Mouse (Mus musculus): ENCODE measurements around the gene Gm32742. TPM values are rescaled to one million over a fixed set of nuclear protein-coding genes. Genes with fewer than 3 reads are reported as not detected.

Gene Gm32742
- polyA plus RNA-seq, 1 experiment = 0.12 TPM

Other genes with a start within 250 kb of the Gm32742 start
- 80.9 and 88.1 TPM in 2 replicates for gene Sik2, start 156.4 kb downstream of the Gm32742 start, polyA plus RNA-seq (2012; rRNA removed)
- gene Btg4, start 104.6 kb downstream of the Gm32742 start, polyA plus RNA-seq (2012; rRNA removed) = not detected in 2 replicates
- gene Layn, start 88.4 kb downstream of the Gm32742 start, polyA plus RNA-seq (2012; rRNA removed) = 2.9 and 3.0 TPM in 2 replicates
- 0.53 and 1.3 TPM in 2 replicates for gene 4833427G06Rik, start 63.4 kb downstream of the Gm32742 start, polyA plus RNA-seq (2012; rRNA removed)
- 1.2 and 2.4 TPM in 2 replicates for gene Pou2af1, start 48.2 kb upstream of the Gm32742 start, polyA plus RNA-seq (2012; rRNA removed)
- gene Colca2, start 113.1 kb upstream of the Gm32742 start, polyA plus RNA-seq (2012; rRNA removed) = 15.6 and 16.0 TPM in 2 replicates
- 0.18 TPM in 1 of 2 replicates, not detected in the other for gene 1810046K07Rik, start 163.4 kb upstream of the Gm32742 start, polyA plus RNA-seq (2012; rRNA removed)

All from gonadal fat pad, adult 2 months (tissue).